Mouse (Mus musculus) hindbrain, embryonic 15.5 days (tissue): Measurements from ENCODE around the gene Susd1. TPM values are rescaled to one million over a fixed set of nuclear protein-coding genes. Genes with fewer than 3 reads are reported as not detected.

ENCODE experiments used
- ATAC-seq: fragments of 200-750 bp; cut with Nextera tagmentation; 2 replicates; pipeline ENCODE4 v1.8.0; 2017; ENCODE audit warnings: low read depth, moderate number of reproducible peaks, moderate TSS enrichment; ENCODE audit not compliant: low FRiP score
- H3K27ac ChIP-seq: fragments of 300-500 bp; sonication (generic); replicated peaks from 2 replicates; pipeline ENCODE4 v1.5.1; 2015; ENCODE audit warnings: mild to moderate bottlenecking, inconsistent platforms
- H3K27me3 ChIP-seq: fragments of 300-500 bp; sonication (generic); 2 replicates; pipeline ENCODE4 v1.6.1; 2015; ENCODE audit warnings: control low read depth, inconsistent platforms
- H3K36me3 ChIP-seq: fragments of 300-500 bp; sonication (generic); 2 replicates; pipeline ENCODE4 v1.6.1; 2015; ENCODE audit warnings: control low read depth, inconsistent platforms
- H3K4me1 ChIP-seq: fragments of 300-500 bp; sonication (generic); replicated peaks from 2 replicates; pipeline ENCODE4 v1.6.1; 2015; ENCODE audit warnings: control low read depth, inconsistent platforms
- H3K4me2 ChIP-seq: fragments of 300-500 bp; sonication (generic); 2 replicates; pipeline ENCODE4 v1.6.1; 2015; ENCODE audit warnings: moderate library complexity, mild to moderate bottlenecking, inconsistent platforms
- H3K4me3 ChIP-seq: fragments of 300-500 bp; sonication (generic); 2 replicates; pipeline ENCODE4 v1.5.1; 2015; ENCODE audit warnings: mild to moderate bottlenecking, inconsistent platforms
- H3K9ac ChIP-seq: fragments of 300-500 bp; sonication (generic); 2 replicates; pipeline ENCODE4 v1.6.1; 2015; ENCODE audit warnings: inconsistent platforms
- H3K9me3 ChIP-seq: fragments of 300-500 bp; sonication (generic); 2 replicates; pipeline ENCODE4 v1.6.1; 2016; ENCODE audit warnings: control low read depth, inconsistent platforms
- WGBS: fragments of 180-500 bp; shearing (Covaris S2); methylation state at CpG from one replicate; pipeline ENCODE4 v1.1.7; 2015; 5-methylcytosine and 5-hydroxymethylcytosine counted together
- polyA plus RNA-seq: library from polyadenylated mRNA; unstranded; fragments of >200 nt; fragmentation: Nextera tagmentation; extraction: Ambion mirVana; gene quantifications from 2 replicates; pipeline ENCODE4 v1.2.1, GENCODE M21; 2015

The Susd1 gene
- polyA plus RNA-seq, 1 experiment from 2014 or later: 1.9 TPM

GRCm38 (mm10) chr4:59422808-59423207 lies 15.6 kb downstream of the Susd1 start:
- Histone ChIP-seq H3K4me1 (no peaks in the 10 kb centered on the region), H3K4me3 (no peak overlapping the region), H3K9ac (no peak overlapping the region), H3K9me3 (no peaks in the 10 kb centered on the region), H3K36me3 (no peaks in the 10 kb centered on the region), H3K27ac (no peak overlapping the region), H3K27me3 (no peaks in the 10 kb centered on the region), H3K4me2 (no peak overlapping the region)
- no peak for ATAC-seq

- Histone ChIP-seq H3K27me3 (no peaks in the 10 kb centered on the region), H3K36me3 (no peaks in the 10 kb centered on the region), H3K4me1 (no peaks in the 10 kb centered on the region), H3K4me2 (no peak overlapping the region), H3K9ac (no peak overlapping the region), H3K4me3 (no peak overlapping the region), H3K9me3 (no peaks in the 10 kb centered on the region), H3K27ac (0 out of 2 replicates have a peak overlapping the region, but pooled peaks have one; percentile 21)
- WGBS: 28% methylated on average over 5 of the region's 5 CpGs
- peak; percentile 85 for ATAC-seq
Measured at GRCm38 (mm10) chr4:59422025-59422783, 16.2 kb downstream of the Susd1 start.

- WGBS: 37% methylated on average over 5 of the region's 5 CpGs
Measured at GRCm38 (mm10) chr4:59421369-59421746, 17.1 kb downstream of the Susd1 start.

GRCm38 (mm10) chr4:59420695-59421368 lies 17.6 kb downstream of the Susd1 start:
- WGBS: 82% methylated on average over 7 of the region's 7 CpGs
- H3K27me3 ChIP-seq: no peaks in the 10 kb centered on the region

More at GRCm38 (mm10) chr4:59421369-59421746, 17.1 kb downstream of the Susd1 start:
- Histone ChIP-seq H3K4me3 (no peak overlapping the region), H3K4me1 (no peaks in the 10 kb centered on the region), H3K9me3 (no peaks in the 10 kb centered on the region), H3K36me3 (no peaks in the 10 kb centered on the region), H3K9ac (no peak overlapping the region), H3K27me3 (no peaks in the 10 kb centered on the region), H3K4me2 (no peak overlapping the region), H3K27ac (no peak overlapping the region)
- ATAC-seq: no peak

GRCm38 (mm10) chr4:59419211-59419610 lies 19.2 kb downstream of the Susd1 start:
- no peaks in the 10 kb centered on the region for H3K36me3 ChIP-seq
- WGBS: 82% methylated on average over 4 of the region's 4 CpGs
- H3K9ac ChIP-seq: no peak overlapping the region
- ATAC-seq: no peak
- no peak overlapping the region for H3K4me2 ChIP-seq
- H3K27me3 ChIP-seq: no peaks in the 10 kb centered on the region
- H3K4me3 ChIP-seq: no peak overlapping the region
- H3K4me1 ChIP-seq: no peaks in the 10 kb centered on the region
- H3K27ac ChIP-seq: no peak overlapping the region
- H3K9me3 ChIP-seq: no peaks in the 10 kb centered on the region

More at GRCm38 (mm10) chr4:59420695-59421368, 17.6 kb downstream of the Susd1 start:
- Histone ChIP-seq H3K9ac (no peak overlapping the region), H3K27ac (no peak overlapping the region), H3K36me3 (no peaks in the 10 kb centered on the region), H3K4me3 (no peak overlapping the region), H3K4me1 (no peaks in the 10 kb centered on the region), H3K4me2 (no peak overlapping the region), H3K9me3 (no peaks in the 10 kb centered on the region)
- ATAC-seq: no peak

- H3K9me3 ChIP-seq: no peaks in the 10 kb centered on the region
- H3K27ac ChIP-seq: no peak overlapping the region
- 91% methylated on average over 5 of the region's 5 CpGs for WGBS
- ATAC-seq: no peak
- no peaks in the 10 kb centered on the region for H3K36me3 ChIP-seq
- H3K4me2 ChIP-seq: no peak overlapping the region
- H3K4me1 ChIP-seq: no peaks in the 10 kb centered on the region
- H3K4me3 ChIP-seq: no peak overlapping the region
- no peak overlapping the region for H3K9ac ChIP-seq
- H3K27me3 ChIP-seq: no peaks in the 10 kb centered on the region
Measured at GRCm38 (mm10) chr4:59413428-59413827, 25.0 kb downstream of the Susd1 start.

- H3K36me3 ChIP-seq: no peaks in the 10 kb centered on the region
- WGBS: 79% methylated on average over 9 of the region's 9 CpGs
- H3K4me3 ChIP-seq: no peak overlapping the region
Measured at GRCm38 (mm10) chr4:59411153-59411552, 27.3 kb downstream of the Susd1 start.

GRCm38 (mm10) chr4:59407766-59408165 lies 30.7 kb downstream of the Susd1 start:
- Histone ChIP-seq H3K9ac (no peak overlapping the region), H3K4me2 (no peak overlapping the region), H3K27me3 (no peaks in the 10 kb centered on the region), H3K9me3 (no peaks in the 10 kb centered on the region), H3K4me3 (no peak overlapping the region), H3K4me1 (no peaks in the 10 kb centered on the region), H3K27ac (no peak overlapping the region), H3K36me3 (no peaks in the 10 kb centered on the region)
- no peak for ATAC-seq
- WGBS: 75% methylated on average over 4 of the region's 4 CpGs

More at GRCm38 (mm10) chr4:59411153-59411552, 27.3 kb downstream of the Susd1 start:
- Histone ChIP-seq H3K4me1 (no peaks in the 10 kb centered on the region), H3K27me3 (no peaks in the 10 kb centered on the region), H3K9ac (no peak overlapping the region), H3K27ac (no peak overlapping the region), H3K4me2 (no peak overlapping the region), H3K9me3 (no peaks in the 10 kb centered on the region)
- no peak for ATAC-seq

- 50% methylated on average over 6 of the region's 6 CpGs for WGBS
- Histone ChIP-seq H3K4me3 (no peak overlapping the region), H3K9me3 (no peaks in the 10 kb centered on the region), H3K27me3 (no peaks in the 10 kb centered on the region), H3K4me2 (no peak overlapping the region), H3K4me1 (no peaks in the 10 kb centered on the region; the same call in 1 of the 2 replicates), H3K27ac (no peak overlapping the region), H3K9ac (no peak overlapping the region), H3K36me3 (no peaks in the 10 kb centered on the region)
- no peak for ATAC-seq
Measured at GRCm38 (mm10) chr4:59404375-59404774, 34.1 kb downstream of the Susd1 start.

GRCm38 (mm10) chr4:59400931-59401330 lies 37.5 kb downstream of the Susd1 start:
- WGBS: 55% methylated on average over 10 of the region's 10 CpGs
- H3K36me3 ChIP-seq: no peaks in the 10 kb centered on the region
- H3K4me3 ChIP-seq: no peak overlapping the region
- no peaks in the 10 kb centered on the region; the same call in 1 of the 2 replicates for H3K4me1 ChIP-seq
- H3K9ac ChIP-seq: no peak overlapping the region
- ATAC-seq: peak; percentile 45; the same call in 1 of the 2 replicates
- H3K27ac ChIP-seq: no peak overlapping the region
- no peaks in the 10 kb centered on the region for H3K27me3 ChIP-seq
- H3K9me3 ChIP-seq: no peaks in the 10 kb centered on the region
- H3K4me2 ChIP-seq: no peak overlapping the region

- Histone ChIP-seq H3K4me2 (no peak overlapping the region), H3K36me3 (no peaks in the 10 kb centered on the region), H3K4me3 (no peak overlapping the region), H3K4me1 (no peaks in the 10 kb centered on the region; the same call in 1 of the 2 replicates), H3K27me3 (no peaks in the 10 kb centered on the region), H3K9me3 (no peaks in the 10 kb centered on the region), H3K9ac (no peak overlapping the region), H3K27ac (no peak overlapping the region)
- 63% methylated on average over 4 of the region's 4 CpGs for WGBS
- no peak for ATAC-seq
Measured at GRCm38 (mm10) chr4:59399343-59399742, 39.1 kb downstream of the Susd1 start.

GRCm38 (mm10) chr4:59395528-59395927 lies 42.9 kb downstream of the Susd1 start:
- Histone ChIP-seq H3K9ac (no peak overlapping the region), H3K27ac (no peak overlapping the region), H3K36me3 (no peaks in the 10 kb centered on the region), H3K4me1 (no peaks in the 10 kb centered on the region), H3K4me2 (no peak overlapping the region), H3K4me3 (no peak overlapping the region), H3K27me3 (no peaks in the 10 kb centered on the region), H3K9me3 (no peaks in the 10 kb centered on the region)
- WGBS: 95% methylated on average over 2 of the region's 2 CpGs
- no peak for ATAC-seq
